Mouse (Mus musculus) lung, embryonic 14.5 days (tissue): Measurements from ENCODE around the gene Gnai2. TPM values are rescaled to one million over a fixed set of nuclear protein-coding genes. Genes with fewer than 3 reads are reported as not detected.
A peak's percentile ranks its signal among the peaks of the same experiment; 100 is the strongest.
"Not testable (repeated sequence)": the region's sequence is repeated elsewhere in the genome, so short reads cannot be mapped to it uniquely, and the experiment has no call there.

Source experiments
- ATAC-seq: fragments of 200-750 bp; cut with Nextera tagmentation; 2 replicates; pipeline ENCODE4 v1.8.0; 2017; ENCODE audit warnings: mild to moderate bottlenecking, moderate TSS enrichment, moderate library complexity; ENCODE audit not compliant: insufficient read depth
- DNase-seq: peaks from one replicate; pipeline ENCODE4 v3.0.0-alpha.2; 2015
- H3K27ac ChIP-seq: fragments of 300-500 bp; sonication (generic); 2 replicates; pipeline ENCODE4 v1.5.1; 2014; ENCODE audit warnings: low read depth, mild to moderate bottlenecking, moderate library complexity
- H3K27me3 ChIP-seq: fragments of 300-500 bp; sonication (generic); 2 replicates; pipeline ENCODE4 v1.6.1; 2014; ENCODE audit warnings: low read length, control low read depth; ENCODE audit not compliant: insufficient read depth
- H3K36me3 ChIP-seq: fragments of 300-500 bp; sonication (generic); 2 replicates; pipeline ENCODE4 v1.6.1; 2014; ENCODE audit warnings: control low read depth; ENCODE audit not compliant: insufficient read depth
- H3K4me1 ChIP-seq: fragments of 300-500 bp; sonication (generic); 2 replicates; pipeline ENCODE4 v1.6.1; 2014; ENCODE audit warnings: antibody characterized with exemption, control low read depth; ENCODE audit not compliant: insufficient read depth
- H3K4me2 ChIP-seq: fragments of 300-500 bp; sonication (generic); 2 replicates; pipeline ENCODE4 v1.6.1; 2014; ENCODE audit warnings: mild to moderate bottlenecking
- H3K4me3 ChIP-seq: fragments of 300-500 bp; sonication (generic); 2 replicates; pipeline ENCODE4 v1.5.1; 2014; ENCODE audit warnings: low read depth, low read length
- H3K9ac ChIP-seq: fragments of 300-500 bp; sonication (generic); 2 replicates; pipeline ENCODE4 v1.6.1; 2014
- H3K9me3 ChIP-seq: fragments of 300-500 bp; sonication (generic); 2 replicates; pipeline ENCODE4 v1.6.1; 2016; ENCODE audit warnings: low read depth, low read length, control low read depth
- CTCF ChIP-seq: IDR thresholded peaks from 2 replicates; pipeline ENCODE4 v1.5.1; 2016; ENCODE audit warnings: antibody characterized with exemption, low read depth
- WGBS: fragments of 180-500 bp; shearing (Covaris S2); extraction: QIAGEN DNeasy Blood & Tissue Kit; methylation state at CpG from one replicate; pipeline ENCODE4 v1.1.7; 2014; 5-methylcytosine and 5-hydroxymethylcytosine counted together
- polyA plus RNA-seq: library from polyadenylated mRNA; unstranded; fragments of >200 nt; fragmentation: Nextera tagmentation; extraction: Ambion mirVana; gene quantifications from 2 replicates; pipeline ENCODE4 v1.2.1, GENCODE M21; 2014

The Gnai2 gene
- 408 and 419 TPM in 2 replicates for polyA plus RNA-seq

GRCm38 (mm10) chr9:107635279-107636028 lies at the start of gene Gnai2:
Gnai2 (minus strand) TSS chr9:107635367.
- peaks cover 20% of the 10 kb centered on the region for H3K4me1 ChIP-seq
- WGBS: 4% methylated on average over 38 of the region's 38 CpGs

GRCm38 (mm10) chr9:107682405-107682804 lies 47.2 kb upstream of the Gnai2 start:
- WGBS: 67% methylated on average over 20 of the region's 20 CpGs
- DNase-seq (peak; percentile 39), ATAC-seq (no peak)
- H3K27ac ChIP-seq: no peak overlapping the region
- H3K4me2 ChIP-seq: no peak overlapping the region
- no peak overlapping the region for H3K4me3 ChIP-seq
- H3K27me3 ChIP-seq: peaks cover 3% of the 10 kb centered on the region
- H3K9me3 ChIP-seq: no peaks in the 10 kb centered on the region
- no peak for TF ChIP-seq CTCF
- no peaks in the 10 kb centered on the region for H3K4me1 ChIP-seq
- no peak overlapping the region for H3K9ac ChIP-seq
- H3K36me3 ChIP-seq: peaks cover 29% of the 10 kb centered on the region

More at GRCm38 (mm10) chr9:107635279-107636028, at the start of gene Gnai2:
- DNase-seq (peak; percentile 98), ATAC-seq (peak; percentile 97)
- H3K9ac ChIP-seq: peak within 1 kb of the TSS; percentile 90
- no peaks in the 10 kb centered on the region for H3K27me3 ChIP-seq
- peak within 1 kb of the TSS; percentile 99 for H3K4me2 ChIP-seq
- no peaks in the 10 kb centered on the region for H3K9me3 ChIP-seq
- TF ChIP-seq CTCF: no peak
- peak within 1 kb of the TSS; percentile 93 for H3K27ac ChIP-seq
- 0 out of 2 replicates have a peak, but pooled peaks cover 4% of the 10 kb centered on the region for H3K36me3 ChIP-seq
- peak within 1 kb of the TSS; percentile 85 for H3K4me3 ChIP-seq

GRCm38 (mm10) chr9:107679501-107679900 lies 44.3 kb upstream of the Gnai2 start, which contains the start of gene Gnat1:
Gnat1 (minus strand) TSS chr9:107679712.
- H3K4me1 ChIP-seq: no peaks in the 10 kb centered on the region
- peaks cover 17% of the 10 kb centered on the region; the same call in 1 of the 2 replicates for H3K36me3 ChIP-seq
- 32% methylated on average over 5 of the region's 5 CpGs for WGBS
- no peak for TF ChIP-seq CTCF
- H3K9me3 ChIP-seq: no peaks in the 10 kb centered on the region
- no peak within 1 kb of the TSS for H3K4me2 ChIP-seq
- no peak for DNase-seq
- H3K27me3 ChIP-seq: peaks cover 31% of the 10 kb centered on the region
- H3K27ac ChIP-seq: no peak within 1 kb of the TSS
- ATAC-seq: no peak
- H3K4me3 ChIP-seq: no peak within 1 kb of the TSS
- no peak within 1 kb of the TSS for H3K9ac ChIP-seq

GRCm38 (mm10) chr9:107678861-107679260 lies 43.7 kb upstream of the Gnai2 start:
- H3K9me3 ChIP-seq: no peaks in the 10 kb centered on the region
- H3K27me3 ChIP-seq: peaks cover 31% of the 10 kb centered on the region
- no peak overlapping the region for H3K27ac ChIP-seq
- DNase-seq (no peak), ATAC-seq (no peak)
- no peak for TF ChIP-seq CTCF
- H3K36me3 ChIP-seq: peaks cover 11% of the 10 kb centered on the region; the same call in 1 of the 2 replicates
- no peak overlapping the region for H3K9ac ChIP-seq
- WGBS: 90% methylated on average over 2 of the region's 2 CpGs
- H3K4me1 ChIP-seq: no peaks in the 10 kb centered on the region
- H3K4me3 ChIP-seq: no peak overlapping the region
- no peak overlapping the region for H3K4me2 ChIP-seq

GRCm38 (mm10) chr9:107677819-107678526 lies 42.8 kb upstream of the Gnai2 start:
- H3K27ac ChIP-seq, ATAC-seq, H3K4me1 ChIP-seq, H3K4me3 ChIP-seq, H3K9ac ChIP-seq, H3K36me3 ChIP-seq, H3K9me3 ChIP-seq, H3K4me2 ChIP-seq: not testable (repeated sequence)
- peak; percentile 76 for TF ChIP-seq CTCF
- DNase-seq: peak; percentile 94
- WGBS: 37% methylated on average over 14 of the region's 14 CpGs
- H3K27me3 ChIP-seq: peaks cover 31% of the 10 kb centered on the region

- peak; percentile 86 for TF ChIP-seq CTCF
- Histone ChIP-seq H3K9ac (no peak overlapping the region), H3K4me2 (peak overlapping the region; percentile 60; the same call in 1 of the 2 replicates), H3K27me3 (peaks cover 31% of the 10 kb centered on the region), H3K27ac (no peak overlapping the region), H3K4me1 (no peaks in the 10 kb centered on the region), H3K9me3 (no peaks in the 10 kb centered on the region), H3K4me3 (no peak overlapping the region), H3K36me3 (0 out of 2 replicates have a peak, but pooled peaks cover under 1% of the 10 kb centered on the region)
- 20% methylated on average over 17 of the region's 17 CpGs for WGBS
- peak; percentile 67 for DNase-seq
- no peak for ATAC-seq
Observed at GRCm38 (mm10) chr9:107677091-107677784, 42.1 kb upstream of the Gnai2 start.
